Mouse (Mus musculus) left cerebral cortex, adult 9 months (tissue): ENCODE data around the gene Orm2.

ENCODE experiments used
- DNase-seq, 2 experiments: peaks; one replicate each; pipeline ENCODE4 v3.0.0; 2022; ENCODE audit warnings: low spot score in 2 of 2

Gene Orm2

GRCm38 (mm10) chr4:63362150-63362549 lies at the start of gene Orm2:
Gene Orm2, plus strand, starts transcription at chr4:63362449.
- DNase-seq, result no peak

- no peak for DNase-seq
Observed at GRCm38 (mm10) chr4:63314063-63314462, 48.2 kb upstream of the Orm2 start.

- DNase-seq, result no peak
Observed at GRCm38 (mm10) chr4:63316076-63316746, 46.0 kb upstream of the Orm2 start.

DNA sequence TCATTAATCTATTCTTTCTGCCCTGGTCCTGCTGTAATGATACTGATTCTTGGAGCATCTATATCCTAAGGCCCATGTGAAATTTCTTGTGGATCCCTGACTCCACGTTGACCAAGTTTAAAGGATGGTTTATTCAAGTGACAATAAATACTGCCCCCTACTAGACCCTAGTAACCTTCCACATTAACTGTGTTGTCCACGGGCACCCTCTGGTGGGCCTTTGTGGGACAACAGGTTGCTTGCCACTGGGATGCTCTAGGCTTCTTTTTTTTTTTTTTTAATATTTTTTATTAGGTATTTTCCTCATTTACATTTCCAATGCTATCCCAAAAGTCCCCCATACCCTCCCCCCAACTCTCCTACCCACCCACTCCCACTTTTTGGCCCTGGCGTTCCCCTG lies 42.7 kb upstream of the Orm2 start:
- DNase-seq, result peak in 1 of 2 experiments; percentile 49

- no peak for DNase-seq
Observed at GRCm38 (mm10) chr4:63323275-63323815, 38.9 kb upstream of the Orm2 start.

DNA sequence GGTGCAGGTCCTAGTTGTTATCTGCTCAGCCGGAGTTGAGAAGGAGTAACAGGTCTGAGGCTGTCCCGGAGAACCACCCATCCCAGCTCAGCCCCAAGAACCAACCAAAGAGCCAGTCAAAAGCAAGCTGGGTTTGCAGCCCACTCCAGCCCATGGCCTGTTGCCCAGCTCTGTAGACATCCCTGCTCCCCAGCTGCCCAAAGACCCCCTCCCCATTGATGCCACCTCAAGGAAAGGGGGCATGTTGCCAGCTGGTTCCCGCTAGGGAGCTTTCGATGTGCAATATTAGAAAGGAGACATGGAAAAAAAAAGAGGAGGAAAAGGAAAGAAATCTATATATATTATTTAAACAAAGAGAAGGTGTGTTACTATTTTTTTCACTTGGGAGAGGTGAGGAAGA lies 28.8 kb upstream of the Orm2 start:
- DNase-seq, result no peak

DNA sequence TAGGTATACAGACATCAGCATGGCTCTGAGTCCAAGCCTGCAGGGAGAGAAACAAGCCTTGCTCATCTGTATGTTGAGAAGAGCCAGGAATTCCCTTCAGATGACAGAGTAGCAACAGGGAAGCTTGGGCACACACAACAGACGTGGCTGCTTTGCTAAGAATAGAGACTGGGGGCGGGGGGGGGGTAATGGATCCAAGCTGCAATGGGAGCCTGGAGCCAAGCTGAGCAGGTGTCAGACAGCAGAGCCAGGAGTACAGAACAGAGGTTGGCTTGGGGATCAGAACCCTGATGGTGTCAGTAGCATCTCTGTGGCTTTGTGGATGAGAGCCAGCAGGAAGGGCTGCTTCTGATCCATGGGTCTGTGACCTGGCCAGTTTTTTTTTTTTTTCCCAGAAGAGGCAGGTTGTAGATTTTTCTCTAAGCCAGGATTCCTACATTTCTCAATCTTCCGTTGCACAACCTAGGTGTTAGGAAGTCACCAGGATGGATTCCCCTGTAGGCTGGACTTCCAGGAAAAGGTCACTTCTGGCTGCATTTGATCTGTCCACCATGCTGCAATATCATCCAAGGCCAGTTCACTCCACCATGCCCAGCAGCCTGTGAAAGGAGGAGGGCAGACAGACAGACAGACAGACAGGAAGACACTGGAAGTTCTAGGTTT lies 23.7 kb upstream of the Orm2 start:
- DNase-seq, result no peak

GRCm38 (mm10) chr4:63342491-63342890 lies 19.8 kb upstream of the Orm2 start:
- no peak for DNase-seq

DNA sequence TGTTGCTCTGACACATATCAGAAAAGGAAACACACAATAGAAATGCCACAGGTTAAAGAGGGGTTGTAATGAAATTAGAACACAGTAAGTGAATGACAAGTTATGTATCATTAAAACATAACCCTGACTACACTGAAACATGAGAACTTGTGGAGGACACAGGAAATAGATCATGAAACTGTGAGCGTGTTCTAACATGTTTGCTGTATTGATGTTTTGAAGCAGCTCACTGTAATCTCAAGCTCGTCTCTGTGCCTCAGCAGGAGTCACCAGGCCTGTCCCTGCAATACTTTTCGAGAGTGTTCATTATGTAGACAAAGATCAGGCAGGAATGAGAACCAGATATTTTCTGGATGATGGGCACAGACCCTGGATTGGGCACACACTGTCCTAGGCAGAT lies 18.6 kb upstream of the Orm2 start:
- DNase-seq, result no peak

GRCm38 (mm10) chr4:63344295-63344694 lies 18.0 kb upstream of the Orm2 start, which contains the start of gene Orm1:
Gene Orm1, plus strand, starts transcription at chr4:63344560.
- DNase-seq, result no peak

DNA sequence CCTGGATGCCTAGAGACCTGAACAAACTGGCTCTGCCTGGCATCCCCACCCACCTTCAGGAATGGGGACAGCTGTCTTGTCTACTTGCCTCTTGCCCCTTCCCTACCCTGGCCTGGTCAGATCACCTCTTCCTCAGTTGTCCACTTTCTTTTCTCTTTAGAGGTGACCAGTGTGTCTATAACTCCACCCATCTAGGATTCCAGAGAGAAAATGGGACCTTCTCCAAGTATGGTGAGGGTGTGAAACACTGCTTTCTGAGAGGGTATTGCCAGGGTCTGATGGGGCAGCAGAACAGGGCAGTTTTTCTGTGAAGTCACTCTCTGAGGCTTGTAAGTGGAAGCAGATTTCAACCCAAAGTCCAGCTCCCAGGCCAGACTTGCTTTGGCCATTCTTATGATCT lies 17.0 kb upstream of the Orm2 start:
- no peak for DNase-seq

GRCm38 (mm10) chr4:63346659-63347058 lies 15.6 kb upstream of the Orm2 start:
- no peak for DNase-seq

DNA sequence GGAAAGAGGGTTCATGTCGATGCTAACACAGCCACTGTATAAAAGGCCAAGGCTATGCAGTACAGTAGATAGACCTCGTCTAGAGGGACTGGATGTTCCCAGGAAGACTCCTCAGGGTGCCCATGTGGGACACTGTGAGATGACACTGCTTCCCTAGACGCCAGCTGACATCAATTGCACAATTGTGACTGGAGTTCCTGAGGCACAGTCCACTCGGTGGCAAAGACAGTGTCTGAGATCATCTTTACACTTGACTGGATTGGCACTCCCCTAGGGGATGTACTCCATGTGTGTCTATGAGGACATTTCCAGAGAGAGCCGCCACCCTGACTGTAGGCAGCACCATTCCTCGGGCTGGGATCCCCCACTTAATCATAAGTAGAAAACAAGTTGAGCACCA lies 13.7 kb upstream of the Orm2 start:
- DNase-seq, result no peak

GRCm38 (mm10) chr4:63355877-63356665 lies 6.2 kb upstream of the Orm2 start, which contains the start of gene Orm3:
Gene Orm3, plus strand, starts transcription at chr4:63356162.
- no peak for DNase-seq

GRCm38 (mm10) chr4:63356981-63357570 lies 5.2 kb upstream of the Orm2 start:
- no peak for DNase-seq

DNA sequence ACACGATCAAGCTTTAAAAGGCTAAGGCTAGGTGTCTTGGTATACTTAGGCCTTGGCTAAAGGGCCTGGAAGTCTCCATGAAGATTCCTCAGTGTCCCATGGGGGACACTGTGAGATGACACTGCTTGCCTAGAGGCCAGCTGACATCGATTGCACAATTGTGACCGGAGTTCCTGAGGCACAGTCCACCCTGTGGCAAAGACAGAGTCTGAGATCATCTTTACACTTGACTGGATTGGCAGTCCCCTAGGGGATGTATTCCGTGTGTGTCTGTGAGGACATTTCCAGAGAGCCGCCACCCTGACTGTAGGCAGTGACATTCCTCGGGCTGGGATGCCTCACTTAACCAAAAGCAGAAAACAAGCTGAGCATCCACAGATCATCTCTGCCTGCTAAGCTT lies 2.4 kb upstream of the Orm2 start:
- no peak for DNase-seq

DNA sequence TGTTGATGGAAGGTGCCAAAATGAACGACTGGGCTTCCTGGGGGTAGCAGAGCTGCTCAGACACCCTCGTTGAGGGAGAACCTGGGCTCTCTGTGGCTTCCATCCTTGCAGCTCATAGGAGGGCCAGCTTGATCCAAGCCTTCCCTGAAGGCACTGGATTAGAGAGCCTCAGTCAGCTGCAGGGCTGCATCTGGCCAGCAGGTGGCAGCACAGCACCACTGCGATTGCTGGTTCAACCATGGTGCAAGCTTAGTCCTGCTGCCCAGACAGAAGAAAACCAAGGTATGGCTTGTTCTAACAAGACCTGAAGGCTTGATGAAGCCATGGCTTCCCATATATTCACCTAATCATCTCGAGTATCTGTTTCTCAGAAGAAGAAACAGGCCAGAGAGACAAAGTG lies 6.3 kb downstream of the Orm2 start:
- peak; percentile 19 to 93 for DNase-seq

DNA sequence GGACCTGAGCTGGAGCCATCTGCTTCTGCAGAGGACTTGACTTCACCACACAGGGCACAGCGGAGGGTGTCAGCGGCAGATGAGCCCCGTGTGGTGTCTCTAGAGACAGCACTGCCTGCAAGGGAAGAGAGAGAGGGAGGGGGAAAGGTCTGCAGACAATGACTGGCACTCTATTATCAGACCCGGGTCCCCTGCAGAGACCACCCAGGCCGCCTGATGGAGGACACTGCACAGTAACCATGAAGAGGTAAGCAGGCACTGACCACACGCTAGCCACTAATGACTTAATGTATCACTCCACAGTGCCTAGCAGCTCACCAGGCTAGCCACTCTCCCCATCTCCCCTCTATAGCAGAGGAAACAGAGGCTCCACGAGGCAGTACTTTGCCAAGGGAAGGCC lies 8.6 kb downstream of the Orm2 start:
- DNase-seq, result no peak

DNA sequence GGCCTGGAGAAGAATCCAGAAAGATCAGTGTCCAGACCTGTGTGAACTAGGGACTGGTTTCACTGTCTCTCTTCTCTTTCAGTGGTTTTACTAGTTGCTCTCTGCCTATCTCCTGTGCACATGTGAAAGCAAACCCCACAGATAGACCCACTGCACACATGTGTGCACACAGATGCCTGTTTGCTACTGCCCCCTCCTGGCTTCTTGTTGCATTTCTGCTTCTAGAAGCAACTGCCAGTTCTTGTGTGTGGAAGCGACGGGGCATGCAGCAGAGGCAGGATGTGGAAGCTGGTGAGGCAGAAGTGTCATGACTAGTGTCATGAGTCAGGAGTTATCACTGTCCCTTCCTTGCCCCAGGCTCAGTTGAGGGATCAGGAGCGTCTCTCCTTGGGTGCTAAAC lies 9.6 kb downstream of the Orm2 start:
- no peak for DNase-seq

- DNase-seq, result no peak
Observed at GRCm38 (mm10) chr4:63373404-63373803, 11.2 kb downstream of the Orm2 start.

DNA sequence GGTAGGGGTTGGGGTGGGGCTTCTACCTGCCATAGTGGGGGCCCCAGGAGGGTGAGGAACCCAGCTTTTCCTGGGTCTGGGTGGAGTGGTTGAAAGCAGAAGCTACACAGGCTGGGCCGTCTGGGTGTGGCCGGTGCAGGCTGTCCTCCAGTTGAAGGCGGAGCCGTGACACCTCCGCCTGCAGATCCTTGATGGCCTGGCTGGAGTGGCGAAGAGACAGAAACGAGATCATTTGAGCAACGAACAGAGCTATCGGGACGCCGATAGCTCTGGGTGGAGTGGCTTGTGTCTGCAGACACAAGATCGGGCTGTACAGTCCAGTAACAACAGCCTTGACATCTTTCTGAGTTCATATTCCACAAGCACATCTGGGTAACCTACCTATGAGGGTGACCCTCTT lies 12.1 kb downstream of the Orm2 start:
- DNase-seq, result no peak

GRCm38 (mm10) chr4:63375367-63375766 lies 13.1 kb downstream of the Orm2 start:
- no peak for DNase-seq
